Comparison of ENCODE assay signal across 30 mouse cellular contexts in the genomic region with DNA sequence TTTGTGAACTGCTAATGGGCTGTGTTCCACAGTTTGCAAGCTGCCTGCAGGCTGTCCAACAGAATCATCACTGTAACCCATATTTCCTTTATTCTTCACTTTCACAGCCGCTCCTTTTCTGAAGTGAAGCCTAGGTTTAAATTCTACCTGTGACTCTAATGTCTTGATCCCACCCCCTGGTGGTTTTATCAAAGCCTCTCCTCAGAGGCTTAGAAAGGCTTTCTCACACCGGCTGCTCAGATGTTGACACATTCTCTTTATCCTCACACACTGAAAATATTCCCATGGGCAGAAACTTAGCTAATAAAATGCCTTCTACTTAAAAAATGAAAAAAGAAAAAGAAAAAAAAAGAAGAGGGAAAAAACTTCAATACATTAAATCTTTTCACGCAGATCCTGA.
DNase-seq lines count a peak whose midpoint lies in the region; ATAC-seq and TF ChIP-seq lines count a peak whose summit lies in the region.
"Had no signal": no experiment of that assay in that cellular context is flagged by ENCODE, and none has a peak within 500 bp of the region (broad histone marks: within the 10 kb centered on the region; RNA-seq: fewer than 3 reads in every experiment).

No protein-coding gene starts in this region.

- no peaks in the 10 kb centered on the region for H3K9me3 ChIP-seq in forebrain, embryonic 13.5 days (replicated peaks)
- no peaks in the 10 kb centered on the region for H3K9me3 ChIP-seq in forebrain, embryonic 10.5 days
- no peaks in the 10 kb centered on the region for H3K9me3 ChIP-seq in midbrain, embryonic 14.5 days (ENCODE audit: control insufficient read depth, low read length)
- no peaks in the 10 kb centered on the region for H3K9me3 ChIP-seq in midbrain, embryonic 10.5 days (replicated peaks)
- H3K9me3 ChIP-seq in midbrain, postnatal 0 days (ENCODE audit: low read length): no peaks in the 10 kb centered on the region
- H3K9me3 ChIP-seq: embryonic facial prominence, embryonic 15.5 days; forebrain, embryonic 15.5 days; G1E; heart, embryonic 10.5 days; heart, embryonic 13.5 days had no signal

- WGBS in forebrain, embryonic 13.5 days: 30% methylated on average over 3 of the region's 3 CpGs
- 48% methylated on average over 3 of the region's 3 CpGs for WGBS in forebrain, embryonic 10.5 days
- WGBS in midbrain, embryonic 14.5 days: 24% methylated on average over 3 of the region's 3 CpGs
- WGBS in midbrain, embryonic 10.5 days: 41% methylated on average over 3 of the region's 3 CpGs
- WGBS in midbrain, postnatal 0 days: 14% methylated on average over 3 of the region's 3 CpGs

- no peak overlapping the region for H3K9ac ChIP-seq in forebrain, embryonic 13.5 days
- no peak overlapping the region for H3K9ac ChIP-seq in midbrain, embryonic 14.5 days (replicated peaks; ENCODE audit: low read length)
- H3K9ac ChIP-seq in midbrain, postnatal 0 days (replicated peaks; ENCODE audit: low read length, poor library complexity, severe bottlenecking): no peak overlapping the region
- H3K9ac ChIP-seq: embryonic facial prominence, embryonic 15.5 days; forebrain, embryonic 15.5 days; heart, embryonic 13.5 days; hindbrain, embryonic 14.5 days had no signal

- H3K4me2 ChIP-seq in forebrain, embryonic 13.5 days: no peak overlapping the region
- H3K4me2 ChIP-seq in midbrain, embryonic 14.5 days (ENCODE audit: low read length): no peak overlapping the region
- no peak overlapping the region for H3K4me2 ChIP-seq in midbrain, postnatal 0 days (ENCODE audit: low read depth, low read length, poor library complexity, severe bottlenecking)
- H3K4me2 ChIP-seq: embryonic facial prominence, embryonic 15.5 days; forebrain, embryonic 15.5 days; heart, embryonic 13.5 days; hindbrain, embryonic 14.5 days had no signal

- no peak for DNase-seq in forebrain, embryonic 10.5 days (ENCODE audit: extremely low spot score, low spot score)
- peak; percentile 66 for DNase-seq in midbrain, embryonic 14.5 days
- DNase-seq in midbrain, embryonic 10.5 days (ENCODE audit: low spot score): no peak
- DNase-seq in brain, adult 2 months (ENCODE audit: low read depth, low spot score): peak; percentile 42
- no peak for DNase-seq in midbrain, postnatal 0 days (ENCODE audit: low spot score)
- DNase-seq: adrenal gland, postnatal 10 days; adrenal gland, postnatal 36 days; B cell, adult 2 months; cerebellum, adult 11-12 months; cerebellum, adult 8-10 months; cerebellum, postnatal 10 days; cerebellum, postnatal 36 days; embryo, embryonic 11 days; gastrocnemius, postnatal 10 days; gastrocnemius, postnatal 36 days; heart, adult 2 months; heart, postnatal 14 days; heart, postnatal 4 days had no signal

- H3K27ac ChIP-seq in forebrain, embryonic 13.5 days: no peak overlapping the region
- no peak overlapping the region for H3K27ac ChIP-seq in forebrain, embryonic 10.5 days
- no peak overlapping the region for H3K27ac ChIP-seq in midbrain, embryonic 14.5 days (replicated peaks; ENCODE audit: low read depth, low read length)
- no peak overlapping the region for H3K27ac ChIP-seq in midbrain, embryonic 10.5 days (replicated peaks)
- no peak overlapping the region for H3K27ac ChIP-seq in midbrain, postnatal 0 days (ENCODE audit: low read depth, low read length)
- H3K27ac ChIP-seq: embryonic facial prominence, embryonic 15.5 days; forebrain, embryonic 15.5 days; heart, adult 2 months; heart, embryonic 10.5 days; heart, embryonic 13.5 days; hindbrain, embryonic 14.5 days; hindbrain, postnatal 0 days had no signal

- ATAC-seq in forebrain, embryonic 13.5 days: 0 out of 2 replicates have a peak, but pooled peaks have one; percentile 30
- ATAC-seq in midbrain, embryonic 14.5 days (ENCODE audit: low FRiP score, low TSS enrichment): no peak
- ATAC-seq in midbrain, postnatal 0 days (ENCODE audit: low FRiP score): 0 out of 2 replicates have a peak, but pooled peaks have one; percentile 56
- ATAC-seq in frontal cortex, adult (ENCODE audit: low TSS enrichment): no peak
- ATAC-seq: forebrain, embryonic 15.5 days; hindbrain, postnatal 0 days; inflammation-experienced regulatory T-cells, adult 6 months; Patski had no signal

- H3K4me3 ChIP-seq in forebrain, embryonic 13.5 days: no peak overlapping the region
- no peak overlapping the region for H3K4me3 ChIP-seq in forebrain, embryonic 10.5 days
- H3K4me3 ChIP-seq in midbrain, embryonic 14.5 days (replicated peaks; ENCODE audit: low read depth, low read length): no peak overlapping the region
- no peak overlapping the region for H3K4me3 ChIP-seq in midbrain, embryonic 10.5 days
- no peak overlapping the region for H3K4me3 ChIP-seq in midbrain, postnatal 0 days (ENCODE audit: low read depth, low read length)
- H3K4me3 ChIP-seq: embryonic facial prominence, embryonic 15.5 days; forebrain, embryonic 15.5 days; heart, adult 2 months; heart, embryonic 10.5 days; heart, embryonic 13.5 days had no signal

- no peaks in the 10 kb centered on the region for H3K27me3 ChIP-seq in forebrain, embryonic 13.5 days
- no peaks in the 10 kb centered on the region for H3K27me3 ChIP-seq in forebrain, embryonic 10.5 days (ENCODE audit: poor library complexity, severe bottlenecking)
- H3K27me3 ChIP-seq in midbrain, embryonic 14.5 days (ENCODE audit: control insufficient read depth, insufficient read depth, low read length): no peaks in the 10 kb centered on the region
- H3K27me3 ChIP-seq in midbrain, embryonic 10.5 days (ENCODE audit: low read depth, poor library complexity, severe bottlenecking): no peaks in the 10 kb centered on the region
- no peaks in the 10 kb centered on the region for H3K27me3 ChIP-seq in midbrain, postnatal 0 days (ENCODE audit: insufficient read depth, low read length)
- H3K27me3 ChIP-seq: CH12.LX; embryonic facial prominence, embryonic 15.5 days; forebrain, embryonic 15.5 days; heart, embryonic 13.5 days had no signal

- no peak for TF ChIP-seq CTCF in midbrain, postnatal 0 days (IDR thresholded peaks at IDR 0.05)

- no peaks in the 10 kb centered on the region for H3K36me3 ChIP-seq in forebrain, embryonic 13.5 days (ENCODE audit: poor library complexity, severe bottlenecking)
- H3K36me3 ChIP-seq in forebrain, embryonic 10.5 days (replicated peaks): no peaks in the 10 kb centered on the region
- H3K36me3 ChIP-seq in midbrain, embryonic 14.5 days (ENCODE audit: control insufficient read depth, insufficient read depth, low read length): no peaks in the 10 kb centered on the region
- no peaks in the 10 kb centered on the region for H3K36me3 ChIP-seq in midbrain, embryonic 10.5 days
- no peaks in the 10 kb centered on the region for H3K36me3 ChIP-seq in midbrain, postnatal 0 days (ENCODE audit: insufficient read depth, low read length)
- H3K36me3 ChIP-seq: embryonic facial prominence, embryonic 15.5 days; forebrain, embryonic 15.5 days; G1E; heart, embryonic 10.5 days; heart, embryonic 13.5 days had no signal

- no peaks in the 10 kb centered on the region for H3K4me1 ChIP-seq in forebrain, embryonic 13.5 days
- H3K4me1 ChIP-seq in forebrain, embryonic 10.5 days: 0 out of 2 replicates have a peak, but pooled peaks cover 5% of the 10 kb centered on the region
- no peaks in the 10 kb centered on the region for H3K4me1 ChIP-seq in midbrain, embryonic 14.5 days (ENCODE audit: control insufficient read depth, insufficient read depth, low read length)
- H3K4me1 ChIP-seq in midbrain, embryonic 10.5 days: no peaks in the 10 kb centered on the region
- H3K4me1 ChIP-seq in midbrain, postnatal 0 days (ENCODE audit: insufficient read depth, low read length): no peaks in the 10 kb centered on the region
- H3K4me1 ChIP-seq: embryonic facial prominence, embryonic 15.5 days; forebrain, embryonic 15.5 days; heart, embryonic 10.5 days; heart, embryonic 13.5 days had no signal

Comparison
In these comparisons a context has a peak if more than half of its experiments do, and no peak if none do; other contexts are left out.
1. ATAC-seq: peak in forebrain, embryonic 13.5 days (single experiment) and midbrain, postnatal 0 days (single experiment); none in midbrain, embryonic 14.5 days (single experiment) and frontal cortex, adult (single experiment).
2. DNase-seq: peak in midbrain, embryonic 14.5 days (single experiment) and brain, adult 2 months (single experiment); none in forebrain, embryonic 10.5 days (single experiment), midbrain, embryonic 10.5 days (single experiment) and midbrain, postnatal 0 days (single experiment).